Mouse (Mus musculus) layer of hippocampus, adult 2 months (tissue): ENCODE measurements at regions not wholly inside any gene's neighbourhood (a gene's known extent, or its start where the extent isn't known, plus 50 kb on each side); places are given as distances from the start of the nearest gene placed in this dataset.

Experiments used
- DNase-seq, 2 experiments: peaks; one replicate each; pipeline ENCODE4 v3.0.0; 2022; ENCODE audit warnings: low spot score in 2 of 2
- H3K27ac ChIP-seq: fragments of 200-600 bp; 2 replicates; pipeline ENCODE4 v1.8.1; 2022
- H3K4me3 ChIP-seq: fragments of 200-600 bp; 2 replicates; pipeline ENCODE4 v1.8.1; 2022; ENCODE audit warnings: mild to moderate bottlenecking
- CTCF ChIP-seq: fragments of 200-600 bp; conservative IDR thresholded peaks from 2 replicates; pipeline ENCODE4 v1.8.1; 2022; ENCODE audit warnings: antibody characterized with exemption, mild to moderate bottlenecking, moderate library complexity

DNA sequence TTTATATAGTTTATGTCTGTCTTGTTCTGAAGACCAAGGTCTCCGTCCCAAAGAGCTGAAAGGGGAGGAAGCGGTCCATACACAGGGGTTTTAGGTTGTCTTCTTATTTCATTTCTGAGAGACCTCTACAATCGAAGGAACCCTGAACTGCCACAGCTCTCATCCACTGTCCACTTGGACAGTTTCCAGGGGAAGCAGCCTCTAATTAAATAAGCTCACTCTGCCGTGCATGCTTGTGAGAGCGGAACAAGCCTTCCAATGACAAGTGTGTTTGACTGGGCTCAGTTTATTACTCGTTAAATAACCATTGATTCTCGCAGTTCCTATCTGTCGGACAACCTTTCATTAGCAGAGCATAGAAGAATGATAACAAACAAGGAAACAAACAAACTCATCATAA lies 174.2 kb downstream of the Sec61b start:
- Histone ChIP-seq H3K4me3 (no peak overlapping the region), H3K27ac (no peak overlapping the region)
- no peak for TF ChIP-seq CTCF
- no peak for DNase-seq

DNA sequence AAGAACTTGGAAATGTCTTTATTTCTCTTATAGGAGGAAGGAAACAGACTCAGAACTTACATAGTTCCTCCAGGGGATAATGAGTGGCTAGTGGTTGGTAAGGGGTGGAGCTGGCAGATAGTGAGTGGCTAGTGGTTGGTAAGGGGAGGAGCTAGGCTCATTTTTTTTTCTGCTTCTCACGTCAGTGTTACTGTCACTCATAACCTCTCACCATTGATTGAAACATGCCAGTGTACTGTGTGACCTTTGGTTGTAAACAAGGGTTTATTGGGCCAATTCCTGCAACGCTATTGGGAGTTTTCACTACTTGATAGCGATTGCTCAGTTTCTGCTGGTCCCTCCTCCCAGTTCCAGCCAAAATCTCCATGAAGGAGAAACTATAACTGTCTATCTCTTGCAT lies 175.5 kb downstream of the Sec61b start:
- no peak overlapping the region for H3K27ac ChIP-seq
- no peak overlapping the region for H3K4me3 ChIP-seq
- TF ChIP-seq CTCF = no peak
- no peak for DNase-seq

DNA sequence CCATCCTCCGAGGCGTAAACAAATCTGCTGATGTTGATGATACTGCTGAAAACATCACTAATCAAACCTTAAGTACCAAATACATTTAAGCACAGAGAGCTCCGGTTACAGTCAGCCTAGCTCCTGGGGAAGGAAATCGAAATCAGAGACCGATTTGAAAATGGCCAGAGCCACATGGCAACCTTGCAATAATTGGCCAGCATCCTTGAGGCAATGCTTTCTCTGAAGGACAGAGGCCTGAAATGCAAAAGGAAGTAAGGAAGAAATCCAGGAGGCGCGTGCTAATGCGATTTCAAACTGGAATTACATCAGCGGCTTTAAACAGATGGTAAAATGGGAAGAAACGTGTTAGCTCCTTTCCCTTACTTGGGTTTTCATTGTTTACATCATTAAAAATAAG lies 177.1 kb downstream of the Sec61b start:
- no peak for DNase-seq
- no peak for TF ChIP-seq CTCF
- Histone ChIP-seq H3K27ac (0 out of 2 replicates have a peak overlapping the region, but pooled peaks have one; percentile 46), H3K4me3 (no peak overlapping the region)

DNA sequence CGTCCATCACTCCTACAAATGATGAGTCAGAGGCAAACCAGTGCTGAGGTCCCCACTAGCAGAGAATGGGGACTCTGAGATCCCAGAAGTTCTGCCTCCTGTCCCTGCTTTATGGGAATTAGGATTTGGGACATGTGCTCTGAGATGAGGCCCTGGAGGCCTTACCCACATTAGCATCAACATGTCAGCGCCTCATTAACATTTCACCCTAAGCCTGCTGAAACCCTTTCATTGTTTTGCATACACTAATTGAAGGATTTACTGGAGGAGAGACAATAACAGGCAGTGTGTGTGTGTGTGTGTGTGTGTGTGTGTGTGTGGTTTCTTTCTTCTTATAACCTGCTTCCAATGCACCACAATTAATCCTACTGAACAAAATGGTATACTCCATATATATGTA lies 178.7 kb downstream of the Sec61b start:
- no peak for TF ChIP-seq CTCF
- Histone ChIP-seq H3K4me3 (no peak overlapping the region), H3K27ac (no peak overlapping the region)
- DNase-seq = no peak

DNA sequence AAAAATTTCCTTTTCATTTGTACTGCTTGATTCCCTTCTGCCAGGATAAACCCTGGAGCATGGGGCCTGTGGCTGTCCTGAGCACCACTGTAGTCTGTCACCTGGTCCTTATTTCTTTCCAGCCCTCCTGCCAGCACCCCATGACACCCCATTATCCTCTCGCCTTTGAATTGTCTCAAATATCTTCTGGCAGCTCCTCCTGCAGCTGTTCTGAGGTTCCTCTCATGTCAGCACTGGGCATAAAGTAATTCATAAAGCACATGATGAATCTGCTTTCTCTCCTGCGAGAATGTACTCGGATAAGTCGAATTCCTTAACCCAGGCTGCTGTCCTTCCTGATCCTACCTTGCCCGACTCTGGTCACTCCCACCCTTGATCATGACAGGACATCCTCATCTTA lies 195.1 kb downstream of the Sec61b start:
- DNase-seq = no peak
- TF ChIP-seq CTCF = no peak
- Histone ChIP-seq H3K4me3 (no peak overlapping the region), H3K27ac (no peak overlapping the region)

DNA sequence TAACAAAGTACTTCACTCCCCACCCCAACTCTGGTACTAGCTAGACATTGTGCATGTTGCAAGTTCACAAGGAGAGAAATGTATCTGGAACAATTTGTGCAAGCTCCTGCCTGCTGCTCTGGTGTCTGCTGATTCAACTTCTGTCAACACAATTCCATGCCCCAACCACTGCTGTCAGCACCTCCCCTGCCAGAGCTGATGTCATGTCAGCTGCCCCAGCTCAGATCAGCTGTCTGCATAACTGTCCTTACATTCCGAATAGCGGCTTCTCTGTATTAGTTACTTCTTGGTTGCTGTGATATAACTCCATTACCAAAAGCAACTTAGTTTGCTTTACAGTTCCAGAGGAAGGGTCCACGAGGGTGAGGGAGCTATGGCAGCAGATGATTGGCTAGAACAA lies 196.0 kb downstream of the Sec61b start:
- Histone ChIP-seq H3K4me3 (no peak overlapping the region), H3K27ac (no peak overlapping the region)
- TF ChIP-seq CTCF = no peak
- DNase-seq = no peak

DNA sequence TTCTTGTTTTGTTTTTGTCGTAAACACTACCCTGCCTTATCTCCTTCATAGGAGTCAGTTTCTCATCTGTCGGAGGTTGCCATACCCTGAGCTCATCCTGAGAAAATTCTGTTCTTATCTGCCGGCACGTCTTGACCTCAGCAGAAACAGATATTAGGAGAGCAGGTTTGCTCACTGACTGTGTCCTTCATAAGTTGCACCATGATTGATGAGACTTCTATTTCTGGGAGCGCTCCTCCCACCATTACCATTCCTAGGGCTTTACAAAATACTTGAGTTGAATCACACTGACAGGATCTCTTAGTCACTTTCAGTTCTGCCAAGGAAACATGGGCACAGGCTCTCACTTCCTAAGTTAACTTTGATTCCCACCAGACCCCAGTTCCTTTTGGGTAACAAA lies 196.9 kb downstream of the Sec61b start:
- TF ChIP-seq CTCF = no peak
- no peak for DNase-seq
- Histone ChIP-seq H3K27ac (no peak overlapping the region), H3K4me3 (no peak overlapping the region)

DNA sequence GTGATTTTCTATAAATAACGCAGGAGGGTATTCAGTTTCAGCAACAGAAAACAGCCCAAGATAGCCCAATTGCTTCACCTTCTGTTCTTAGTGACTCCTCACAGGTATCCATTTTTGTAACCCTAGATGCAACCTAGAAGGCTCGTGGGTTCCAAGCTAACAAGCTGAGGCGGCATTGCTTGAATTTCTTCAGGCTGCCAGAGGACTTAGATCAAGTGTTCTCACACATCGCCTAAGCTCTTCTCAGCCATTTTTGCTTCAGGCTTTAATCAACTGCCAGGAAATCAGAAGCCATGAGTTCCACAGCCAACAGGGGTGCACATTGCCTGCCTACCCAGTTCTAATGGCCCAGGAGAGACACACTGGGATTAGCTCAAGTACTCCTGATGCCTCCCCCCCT lies 206.7 kb downstream of the Sec61b start:
- no peak for TF ChIP-seq CTCF
- DNase-seq = no peak
- Histone ChIP-seq H3K27ac (no peak overlapping the region), H3K4me3 (no peak overlapping the region)

DNA sequence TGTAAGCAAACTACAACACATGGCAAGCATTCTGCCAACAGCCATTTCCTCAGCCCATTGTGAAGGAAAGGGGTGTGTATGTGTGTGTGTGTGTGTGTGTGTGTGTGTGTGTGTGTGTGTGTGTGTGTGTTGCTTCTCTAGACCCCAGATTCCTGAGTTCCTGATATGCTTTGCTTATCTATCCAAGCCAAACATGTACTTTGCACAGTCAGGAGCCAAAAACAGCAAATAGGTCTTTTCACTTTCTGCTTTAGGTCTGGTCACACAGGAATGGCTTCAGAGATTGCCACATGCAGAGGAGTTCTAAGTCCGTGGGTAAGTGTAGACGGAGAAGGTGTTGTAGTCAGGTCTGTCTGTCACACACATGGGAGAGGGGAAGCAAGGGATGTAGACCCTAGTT lies 216.7 kb downstream of the Sec61b start:
- no peak for DNase-seq
- no peak overlapping the region for H3K27ac ChIP-seq
- no peak overlapping the region for H3K4me3 ChIP-seq
- TF ChIP-seq CTCF = no peak

DNA sequence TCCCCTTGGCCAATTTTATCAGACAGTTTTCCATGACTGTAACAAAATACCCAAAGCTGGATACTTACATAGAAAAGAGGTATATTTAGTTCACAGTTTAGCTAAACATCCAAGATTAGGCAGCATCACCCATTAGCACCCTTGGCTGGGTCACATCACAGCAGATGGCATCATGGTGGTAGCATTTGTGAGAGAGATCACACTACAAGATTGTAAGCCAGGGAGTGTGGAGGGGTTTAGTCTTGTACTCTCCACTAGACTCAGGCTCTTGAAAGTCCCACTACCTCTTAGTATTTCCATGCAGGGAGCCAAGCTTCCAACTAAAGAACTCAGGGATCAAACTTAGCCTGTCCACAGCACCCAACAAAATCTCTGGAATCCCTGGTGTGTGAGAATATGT lies 218.2 kb downstream of the Sec61b start:
- Histone ChIP-seq H3K4me3 (no peak overlapping the region), H3K27ac (peak overlapping the region; percentile 83)
- no peak for DNase-seq
- no peak for TF ChIP-seq CTCF

DNA sequence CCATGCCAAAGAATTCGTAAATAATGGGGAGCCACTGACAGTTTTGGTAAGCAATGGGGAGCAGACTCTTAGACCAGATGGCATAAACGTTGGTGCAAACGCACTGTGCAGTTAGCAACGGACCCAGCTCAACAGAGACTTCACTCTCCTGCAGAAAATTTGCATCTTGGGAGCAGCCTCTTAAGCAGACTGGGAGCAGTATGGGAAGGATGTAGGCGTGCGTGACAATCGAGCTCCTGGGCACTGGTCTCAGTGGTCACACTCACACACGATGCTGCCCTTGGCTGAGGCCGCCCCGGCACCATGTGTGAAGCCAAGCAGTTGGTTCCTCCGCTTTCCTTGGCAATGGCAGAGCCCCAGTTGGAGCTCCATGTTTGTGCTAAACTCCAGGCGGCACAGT lies 218.8 kb downstream of the Sec61b start:
- Histone ChIP-seq H3K4me3 (no peak overlapping the region), H3K27ac (peak overlapping the region; percentile 83)
- DNase-seq = peak; percentile 56 to 59
- TF ChIP-seq CTCF = no peak

DNA sequence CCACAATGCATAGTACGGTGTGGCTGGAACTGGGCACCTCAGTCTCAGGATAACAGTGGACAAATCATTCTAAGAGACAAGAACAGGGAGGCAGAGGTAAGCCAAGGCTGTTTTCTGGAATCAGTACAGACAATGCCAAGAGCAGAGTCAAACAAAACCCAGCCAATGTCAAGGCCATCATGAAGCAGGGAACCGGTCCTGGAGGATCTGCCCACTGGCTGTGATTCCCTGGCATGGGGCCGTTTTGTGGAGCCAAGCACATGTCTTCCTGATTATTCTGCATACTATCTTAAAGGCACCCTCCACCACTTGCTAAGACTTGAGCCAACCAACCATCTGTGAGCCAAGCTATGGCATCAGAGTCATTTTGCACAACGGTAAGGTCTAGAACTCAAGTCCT lies 222.6 kb downstream of the Sec61b start:
- no peak overlapping the region for H3K4me3 ChIP-seq
- DNase-seq = no peak
- H3K27ac ChIP-seq = no peak overlapping the region
- no peak for TF ChIP-seq CTCF

DNA sequence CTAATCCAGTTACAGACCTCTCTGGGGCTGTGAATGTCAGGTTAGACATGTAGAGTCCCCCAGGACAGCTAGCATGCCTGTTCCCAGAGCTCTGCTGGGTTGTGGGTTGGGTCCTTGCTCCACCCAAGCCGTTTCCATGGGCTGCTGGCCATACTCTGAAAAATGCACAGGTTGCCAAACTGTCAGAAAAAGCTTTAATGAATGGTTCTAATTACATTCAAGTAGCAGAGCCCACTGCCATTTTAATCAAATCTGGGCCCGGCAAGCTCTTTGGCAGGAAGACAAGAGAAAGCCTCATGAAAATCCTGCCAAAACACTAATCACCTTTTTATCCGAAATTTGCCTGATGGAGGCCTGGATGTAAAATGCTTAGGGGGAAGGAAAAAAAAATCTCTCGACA lies 224.1 kb downstream of the Sec61b start:
- peak in 1 of 2 experiments; percentile 52 for DNase-seq

DNA sequence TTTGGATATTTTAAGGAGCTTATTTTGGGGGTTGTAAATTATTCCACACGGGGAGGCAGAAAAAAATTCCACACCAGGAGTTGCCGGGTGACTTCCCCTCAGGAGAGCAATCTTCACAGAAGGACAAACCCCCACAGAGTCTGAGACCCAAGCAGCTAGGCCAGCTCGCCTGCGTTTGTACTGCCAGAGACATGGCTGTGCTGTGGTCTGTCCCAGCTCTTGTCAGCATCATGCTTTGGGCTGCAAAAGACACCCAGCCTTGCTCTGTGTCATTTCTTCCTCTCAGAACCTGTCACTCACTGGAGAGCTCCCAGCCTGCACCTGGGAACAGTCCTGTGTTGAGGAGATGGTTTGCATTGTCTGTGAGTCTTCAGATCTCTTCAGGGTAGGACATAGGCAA lies 224.5 kb downstream of the Sec61b start:
- no peak for TF ChIP-seq CTCF
- Histone ChIP-seq H3K27ac (peak overlapping the region; percentile 43; the same call in 1 of the 2 replicates), H3K4me3 (no peak overlapping the region)
- DNase-seq = no peak

More for the DNA sequence above, 224.1 kb downstream of the Sec61b start:
- Histone ChIP-seq H3K27ac (peak overlapping the region; percentile 43; the same call in 1 of the 2 replicates), H3K4me3 (no peak overlapping the region)
- TF ChIP-seq CTCF = no peak

DNA sequence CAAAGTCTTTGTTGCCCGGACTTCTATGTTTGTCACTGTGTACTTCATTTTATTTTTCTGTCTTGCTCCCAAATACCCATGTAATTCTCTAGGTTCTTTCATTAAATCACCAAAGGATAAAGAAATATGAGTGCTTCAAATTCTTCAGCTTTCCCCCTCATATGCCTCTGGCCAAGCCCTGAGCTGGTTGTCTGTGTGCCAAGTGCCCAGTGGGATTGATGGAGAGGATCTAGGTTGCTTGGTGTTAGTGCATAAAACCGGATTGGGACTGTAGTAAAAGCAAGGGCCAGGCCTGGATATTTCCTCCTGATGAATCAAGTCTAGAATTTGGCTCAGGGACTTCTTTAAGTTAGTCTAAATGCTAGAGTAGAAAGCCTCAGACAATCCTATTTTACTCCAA lies 229.0 kb downstream of the Sec61b start:
- Histone ChIP-seq H3K27ac (no peak overlapping the region), H3K4me3 (no peak overlapping the region)
- no peak for DNase-seq
- TF ChIP-seq CTCF = no peak

DNA sequence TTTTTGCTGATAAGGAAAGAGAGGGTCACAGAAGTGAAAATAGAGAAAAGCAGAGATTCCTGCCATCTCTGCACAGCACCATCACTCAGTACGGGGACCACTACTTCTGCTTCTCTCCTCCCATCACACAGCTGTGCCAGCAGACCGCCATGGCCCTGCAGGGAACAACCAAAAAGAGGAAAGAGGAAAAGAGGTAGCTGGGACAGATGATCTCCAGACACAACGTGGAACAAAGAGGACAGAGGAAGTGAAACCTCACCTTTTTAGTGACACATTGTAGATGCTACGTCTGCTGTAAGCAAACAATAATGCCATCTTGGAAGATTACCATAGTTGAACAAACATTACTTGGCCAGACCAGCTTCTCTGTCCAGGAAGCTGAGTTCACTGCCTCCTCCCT lies 230.1 kb downstream of the Sec61b start:
- no peak overlapping the region for H3K27ac ChIP-seq
- TF ChIP-seq CTCF = no peak
- no peak for DNase-seq
- no peak overlapping the region for H3K4me3 ChIP-seq
